Mouse (Mus musculus): ENCODE data around the gene Cd2ap. TPM values are rescaled to one million over a fixed set of nuclear protein-coding genes. Genes with fewer than 3 reads are reported as not detected.
A peak's percentile ranks its signal among the peaks of the same experiment; 100 is the strongest.

Gene Cd2ap
- total RNA-seq, 2 experiments from 2014 or later = 13.5 TPM

- no peak for TF ChIP-seq CTCF (IDR thresholded peaks at IDR 0.05)
- no peak overlapping the region for H3K27ac ChIP-seq
- no peak overlapping the region for H3K4me3 ChIP-seq
- no peak for DNase-seq
- intact Hi-C loops (cut with DNase I) = no loop called here
Measured at GRCm38 (mm10) chr17:42822787-42823186, 53.7 kb downstream of the Cd2ap start.

GRCm38 (mm10) chr17:42815374-42815773 is 61.1 kb downstream of the Cd2ap start:
- peak overlapping the region; percentile 77 for H3K27ac ChIP-seq

GRCm38 (mm10) chr17:42792412-42792975 is 84.0 kb downstream of the Cd2ap start:
- intact Hi-C loops (cut with DNase I) = no loop called here
- no peak for TF ChIP-seq CTCF (IDR thresholded peaks at IDR 0.05)
- Histone ChIP-seq H3K27ac (no peak overlapping the region), H3K4me3 (no peak overlapping the region)
- DNase-seq = no peak

More at GRCm38 (mm10) chr17:42815374-42815773, 61.1 kb downstream of the Cd2ap start:
- intact Hi-C loops (cut with DNase I) = loop anchor here (2.0 kb wide), 1 partner anchor 125 kb away; no protein-coding TSS in a partner anchor
- H3K4me3 ChIP-seq = no peak overlapping the region
- TF ChIP-seq CTCF (IDR thresholded peaks at IDR 0.05) = peak; percentile 51
- no peak for DNase-seq

GRCm38 (mm10) chr17:42790787-42791186 is 85.7 kb downstream of the Cd2ap start:
- H3K27ac ChIP-seq = no peak overlapping the region
- intact Hi-C loops (cut with DNase I) = no loop called here
- no peak overlapping the region for H3K4me3 ChIP-seq
- peak; percentile 28 for DNase-seq
- TF ChIP-seq CTCF (IDR thresholded peaks at IDR 0.05) = no peak

- Histone ChIP-seq H3K27ac (no peak overlapping the region), H3K4me3 (no peak overlapping the region)
- DNase-seq = no peak
- intact Hi-C loops (cut with DNase I) = no loop called here
- no peak for TF ChIP-seq CTCF (IDR thresholded peaks at IDR 0.05)
Measured at GRCm38 (mm10) chr17:42789723-42790122, 86.7 kb downstream of the Cd2ap start.

GRCm38 (mm10) chr17:42788686-42789453 is 87.6 kb downstream of the Cd2ap start:
- intact Hi-C loops (cut with DNase I) = no loop called here
- no peak overlapping the region for H3K4me3 ChIP-seq
- no peak for TF ChIP-seq CTCF (IDR thresholded peaks at IDR 0.05)
- peak; percentile 34 for DNase-seq
- H3K27ac ChIP-seq = no peak overlapping the region

- peak; percentile 82 for TF ChIP-seq CTCF (IDR thresholded peaks at IDR 0.05)
- intact Hi-C loops (cut with DNase I) = loop anchor here (1.0 kb wide), 2 partner anchors 124 to 169 kb away; no protein-coding TSS in a partner anchor
- Histone ChIP-seq H3K4me3 (no peak overlapping the region), H3K27ac (no peak overlapping the region)
- peak; percentile 55 for DNase-seq
Measured at GRCm38 (mm10) chr17:42782156-42782757, 94.2 kb downstream of the Cd2ap start.

- intact Hi-C loops (cut with DNase I) = no loop called here
- no peak for TF ChIP-seq CTCF (IDR thresholded peaks at IDR 0.05)
- H3K27ac ChIP-seq = no peak overlapping the region
- DNase-seq = no peak
- no peak overlapping the region for H3K4me3 ChIP-seq
Measured at GRCm38 (mm10) chr17:42753791-42754190, 122.7 kb downstream of the Cd2ap start.

- TF ChIP-seq CTCF (IDR thresholded peaks at IDR 0.05) = no peak
- H3K27ac ChIP-seq = no peak overlapping the region
- peak; percentile 15 for DNase-seq
- intact Hi-C loops (cut with DNase I) = no loop called here
- H3K4me3 ChIP-seq = no peak overlapping the region
Measured at GRCm38 (mm10) chr17:42752173-42752572, 124.3 kb downstream of the Cd2ap start.

- no peak for TF ChIP-seq CTCF (IDR thresholded peaks at IDR 0.05)
- H3K27ac ChIP-seq = no peak overlapping the region
- no peak overlapping the region for H3K4me3 ChIP-seq
- intact Hi-C loops (cut with DNase I) = no loop called here
- DNase-seq = no peak
Measured at GRCm38 (mm10) chr17:42745657-42746420, 130.6 kb downstream of the Cd2ap start.

Other genes with a start within 250 kb of the Cd2ap start
- gene Adgrf4, start 184.4 kb downstream of the Cd2ap start, total RNA-seq (2021) = under 1 TPM; 0.17 to 0.33 TPM
- under 1 TPM; 0.33 to 0.36 TPM for gene Adgrf2, start 134.5 kb downstream of the Cd2ap start, total RNA-seq (2021)
- gene Tnfrsf21, start 139.9 kb upstream of the Cd2ap start, total RNA-seq (2021) = 10 to 100 TPM; 15.5 to 24.0 TPM